Mouse (Mus musculus) forebrain, embryonic 12.5 days (tissue): ENCODE measurements at regions not wholly inside any gene's neighbourhood (a gene's known extent, or its start where the extent isn't known, plus 50 kb on each side); places are given as distances from the start of the nearest gene placed in this dataset.

ENCODE experiments used
- ATAC-seq: fragments of 200-750 bp; cut with Nextera tagmentation; 2 replicates; pipeline ENCODE4 v1.8.0; 2017; ENCODE audit warnings: moderate TSS enrichment; ENCODE audit not compliant: low FRiP score
- H3K27ac ChIP-seq: fragments of 300-500 bp; sonication (generic); 2 replicates; pipeline ENCODE4 v1.5.1; 2016; ENCODE audit warnings: mild to moderate bottlenecking
- H3K27me3 ChIP-seq: fragments of 300-500 bp; sonication (generic); 2 replicates; pipeline ENCODE4 v1.6.1; 2016; ENCODE audit warnings: mild to moderate bottlenecking
- H3K36me3 ChIP-seq: fragments of 300-500 bp; sonication (generic); replicated peaks from 2 replicates; pipeline ENCODE4 v1.6.1; 2016; ENCODE audit warnings: mild to moderate bottlenecking
- H3K4me1 ChIP-seq: fragments of 300-500 bp; sonication (generic); 2 replicates; pipeline ENCODE4 v1.6.1; 2016
- H3K4me2 ChIP-seq: fragments of 300-500 bp; sonication (generic); 2 replicates; pipeline ENCODE4 v1.6.1; 2016; ENCODE audit warnings: mild to moderate bottlenecking, moderate library complexity
- H3K4me3 ChIP-seq: fragments of 300-500 bp; sonication (generic); replicated peaks from 2 replicates; pipeline ENCODE4 v1.5.1; 2016; ENCODE audit warnings: mild to moderate bottlenecking
- H3K9ac ChIP-seq: fragments of 300-500 bp; sonication (generic); 2 replicates; pipeline ENCODE4 v1.6.1; 2016; ENCODE audit warnings: mild to moderate bottlenecking
- H3K9me3 ChIP-seq: fragments of 300-500 bp; sonication (generic); 2 replicates; pipeline ENCODE4 v1.6.1; 2016
- WGBS: fragments of 180-500 bp; shearing (Covaris S2); methylation state at CpG from one replicate; pipeline ENCODE4 v1.1.7; 2016; 5-methylcytosine and 5-hydroxymethylcytosine counted together

DNA sequence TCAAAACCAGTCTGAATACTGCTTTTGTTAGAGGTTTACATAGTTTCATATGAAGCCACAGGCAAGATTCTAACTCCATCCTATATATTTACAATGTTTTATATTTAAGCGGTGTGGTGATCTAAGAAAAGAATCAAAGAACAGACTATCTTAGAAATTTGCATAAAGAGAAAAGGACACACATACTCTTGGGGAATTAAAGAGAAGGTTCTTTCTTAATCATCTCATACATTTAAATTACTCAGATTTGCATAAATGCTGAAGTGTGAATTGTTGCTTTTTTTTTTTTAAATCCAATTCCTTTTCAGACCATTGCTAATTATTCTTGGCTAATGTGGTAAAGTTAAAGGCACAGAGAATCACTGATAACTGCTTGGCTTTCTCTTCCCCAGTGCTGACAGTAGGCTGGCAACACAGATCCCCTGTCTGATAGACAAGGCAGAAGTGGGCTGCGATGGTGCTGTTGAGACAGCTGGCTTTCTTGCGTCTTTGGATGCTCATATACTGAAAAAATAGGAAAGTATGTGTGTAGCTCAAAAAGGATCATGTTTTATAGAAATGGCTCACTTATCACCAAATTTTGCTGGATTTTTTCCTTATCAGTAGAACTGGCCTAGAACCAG lies 216.1 kb downstream of the Otol1 start:
- H3K36me3 ChIP-seq = no peaks in the 10 kb centered on the region
- WGBS = 54% methylated on average over 3 of the region's 3 CpGs
- H3K27ac ChIP-seq = no peak overlapping the region
- no peaks in the 10 kb centered on the region for H3K27me3 ChIP-seq
- H3K4me2 ChIP-seq = no peak overlapping the region
- ATAC-seq = peak; percentile 61
- no peaks in the 10 kb centered on the region for H3K9me3 ChIP-seq
- H3K4me1 ChIP-seq = peaks cover 2% of the 10 kb centered on the region; the same call in 1 of the 2 replicates
- H3K9ac ChIP-seq = no peak overlapping the region
- no peak overlapping the region for H3K4me3 ChIP-seq

DNA sequence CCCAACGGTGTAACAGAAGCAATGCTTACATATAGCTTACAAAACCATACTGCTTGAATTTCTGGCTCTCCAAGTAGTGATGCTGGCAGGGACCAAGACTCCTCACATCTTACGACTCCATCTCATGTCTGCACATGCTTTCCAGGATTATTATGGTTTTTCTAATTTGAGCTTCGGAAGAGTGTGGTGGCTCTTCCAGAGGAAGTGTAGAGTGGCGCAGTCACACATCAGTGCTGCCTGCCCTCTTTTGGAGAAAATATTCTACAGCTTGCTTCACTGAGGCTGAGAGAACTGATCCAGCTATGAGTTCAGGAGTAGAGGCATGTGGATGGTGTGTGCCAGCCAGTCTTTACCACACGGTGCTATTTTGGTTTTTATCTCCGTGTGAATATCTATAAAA lies 217.4 kb downstream of the Otol1 start:
- Histone ChIP-seq H3K9me3 (no peaks in the 10 kb centered on the region), H3K36me3 (no peaks in the 10 kb centered on the region), H3K4me2 (no peak overlapping the region), H3K4me1 (peaks cover 2% of the 10 kb centered on the region; the same call in 1 of the 2 replicates), H3K9ac (no peak overlapping the region), H3K27me3 (no peaks in the 10 kb centered on the region), H3K4me3 (no peak overlapping the region), H3K27ac (no peak overlapping the region)
- no peak for ATAC-seq
- 96% methylated on average over 6 of the region's 6 CpGs for WGBS

DNA sequence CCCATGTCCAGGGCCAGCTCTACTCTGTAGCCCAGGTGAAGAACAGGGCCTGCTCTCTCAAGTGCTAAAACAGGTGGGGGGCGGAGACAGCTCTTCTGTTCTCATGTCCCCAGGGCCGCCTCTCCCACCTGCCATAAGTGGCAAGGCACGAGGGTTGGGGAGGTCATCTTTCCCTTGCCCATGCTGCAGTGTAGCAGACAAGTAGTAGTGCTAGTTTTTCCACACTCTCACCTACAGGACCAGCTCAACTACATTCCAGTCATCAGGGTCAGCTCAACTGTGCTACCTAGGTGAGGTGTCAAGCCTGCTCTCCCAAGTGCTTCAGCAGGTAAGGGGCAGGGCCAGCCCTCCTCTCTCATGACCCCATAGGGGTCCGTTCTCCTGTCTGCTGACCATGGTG lies 219.8 kb downstream of the Otol1 start:
- no peaks in the 10 kb centered on the region for H3K9me3 ChIP-seq
- no peak overlapping the region for H3K4me3 ChIP-seq
- no peak for ATAC-seq
- no peak overlapping the region for H3K9ac ChIP-seq
- WGBS = 92% methylated on average over 4 of the region's 4 CpGs
- H3K36me3 ChIP-seq = no peaks in the 10 kb centered on the region
- peaks cover 2% of the 10 kb centered on the region; the same call in 1 of the 2 replicates for H3K4me1 ChIP-seq
- H3K27ac ChIP-seq = no peak overlapping the region
- H3K4me2 ChIP-seq = no peak overlapping the region
- no peaks in the 10 kb centered on the region for H3K27me3 ChIP-seq

DNA sequence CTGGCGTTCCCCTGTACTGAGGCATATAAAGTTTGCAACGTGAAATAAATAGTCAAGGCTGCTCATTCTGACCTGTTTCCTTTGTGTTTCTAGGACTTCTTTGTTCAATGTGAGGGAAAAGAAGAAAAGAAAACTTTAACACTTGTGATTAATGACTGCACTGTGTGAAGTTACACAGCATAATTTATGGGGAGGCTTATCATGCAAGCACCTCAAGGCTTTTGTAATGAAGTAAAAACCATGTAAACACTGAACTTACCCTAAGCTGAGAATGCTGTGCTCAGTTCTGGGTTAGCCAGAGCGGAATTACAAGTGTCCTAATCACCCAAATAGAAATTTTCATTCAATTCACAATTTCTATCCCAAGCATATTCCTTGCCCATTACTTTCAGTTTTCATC lies 241.2 kb downstream of the Otol1 start:
- H3K27me3 ChIP-seq = no peaks in the 10 kb centered on the region
- no peak overlapping the region for H3K4me2 ChIP-seq
- H3K27ac ChIP-seq = no peak overlapping the region
- H3K9ac ChIP-seq = no peak overlapping the region
- no peaks in the 10 kb centered on the region for H3K36me3 ChIP-seq
- no peaks in the 10 kb centered on the region for H3K9me3 ChIP-seq
- 19% methylated on average over 3 of the region's 3 CpGs for WGBS
- no peak overlapping the region for H3K4me3 ChIP-seq
- no peaks in the 10 kb centered on the region for H3K4me1 ChIP-seq
- ATAC-seq = no peak

DNA sequence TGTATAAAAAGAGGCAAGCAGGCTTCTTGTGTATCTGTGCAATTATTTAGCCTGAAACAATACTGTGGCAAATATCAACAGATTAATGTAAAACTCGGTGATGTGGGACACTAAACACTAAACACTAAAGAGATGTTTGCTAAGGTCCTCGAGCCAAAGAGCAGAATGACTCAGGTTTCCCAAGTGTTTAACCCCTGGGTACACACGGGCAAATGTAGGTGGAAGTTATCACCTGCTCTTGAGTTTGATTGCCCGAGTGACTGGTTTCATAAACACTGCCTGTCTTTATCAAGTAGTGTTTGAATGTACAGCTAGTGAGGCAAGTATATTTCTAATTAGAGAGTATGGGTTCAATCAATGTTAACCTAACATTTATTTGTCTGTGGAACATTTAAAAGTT lies 242.5 kb downstream of the Otol1 start:
- Histone ChIP-seq H3K36me3 (no peaks in the 10 kb centered on the region), H3K9me3 (no peaks in the 10 kb centered on the region), H3K4me3 (no peak overlapping the region), H3K4me2 (no peak overlapping the region), H3K27me3 (no peaks in the 10 kb centered on the region), H3K27ac (no peak overlapping the region), H3K9ac (no peak overlapping the region), H3K4me1 (no peaks in the 10 kb centered on the region)
- ATAC-seq = no peak
- WGBS = 78% methylated on average over 4 of the region's 4 CpGs

DNA sequence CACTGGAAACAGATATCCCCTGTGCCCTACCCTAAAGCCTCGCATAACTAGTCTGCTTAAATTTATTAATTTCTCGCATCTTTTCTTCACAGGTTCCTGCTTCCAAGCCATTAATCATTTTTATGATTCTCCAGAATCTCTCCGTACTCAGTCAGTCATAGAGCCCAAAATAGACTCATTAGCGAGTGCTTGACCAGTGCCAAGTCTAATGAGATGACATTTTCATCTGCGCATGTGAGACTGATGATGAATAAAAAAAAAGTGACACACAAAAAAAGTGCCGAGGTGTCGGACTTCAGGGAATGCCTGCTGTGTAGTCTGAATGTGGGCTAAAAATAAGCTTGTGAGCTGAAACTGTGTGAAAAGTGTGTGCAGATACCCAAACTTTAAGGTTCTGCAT lies 243.3 kb downstream of the Otol1 start:
- no peaks in the 10 kb centered on the region for H3K27me3 ChIP-seq
- H3K4me1 ChIP-seq = no peaks in the 10 kb centered on the region
- no peak overlapping the region for H3K27ac ChIP-seq
- WGBS = 78% methylated on average over 7 of the region's 7 CpGs
- no peak overlapping the region for H3K4me3 ChIP-seq
- no peaks in the 10 kb centered on the region for H3K36me3 ChIP-seq
- no peaks in the 10 kb centered on the region for H3K9me3 ChIP-seq
- H3K4me2 ChIP-seq = no peak overlapping the region
- ATAC-seq = no peak
- H3K9ac ChIP-seq = no peak overlapping the region

DNA sequence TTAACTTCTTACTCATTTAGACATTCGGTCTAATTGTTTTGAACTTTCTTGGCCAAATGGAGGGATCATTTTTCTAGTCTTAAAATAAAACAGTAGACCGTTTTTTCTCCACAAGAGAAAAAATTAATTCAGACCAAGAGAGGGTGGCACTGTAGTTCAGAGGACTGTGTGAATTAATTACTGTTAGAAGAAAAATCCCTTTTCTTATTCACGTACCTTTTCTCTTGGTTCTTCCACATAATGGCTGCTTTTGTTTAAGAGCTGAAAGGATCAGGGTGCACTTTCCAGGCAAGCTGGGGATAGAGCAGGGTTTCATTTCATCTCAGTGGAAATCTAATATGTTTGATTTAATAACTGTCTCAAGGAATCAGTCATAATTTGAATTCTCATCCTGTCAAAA lies 255.9 kb downstream of the Otol1 start:
- Histone ChIP-seq H3K27me3 (no peaks in the 10 kb centered on the region), H3K4me1 (peaks cover 9% of the 10 kb centered on the region; the same call in 1 of the 2 replicates), H3K9me3 (no peaks in the 10 kb centered on the region), H3K36me3 (no peaks in the 10 kb centered on the region), H3K4me2 (no peak overlapping the region), H3K4me3 (no peak overlapping the region), H3K9ac (no peak overlapping the region), H3K27ac (no peak overlapping the region)
- WGBS = 13% methylated on average over 3 of the region's 3 CpGs
- peak; percentile 66 for ATAC-seq

DNA sequence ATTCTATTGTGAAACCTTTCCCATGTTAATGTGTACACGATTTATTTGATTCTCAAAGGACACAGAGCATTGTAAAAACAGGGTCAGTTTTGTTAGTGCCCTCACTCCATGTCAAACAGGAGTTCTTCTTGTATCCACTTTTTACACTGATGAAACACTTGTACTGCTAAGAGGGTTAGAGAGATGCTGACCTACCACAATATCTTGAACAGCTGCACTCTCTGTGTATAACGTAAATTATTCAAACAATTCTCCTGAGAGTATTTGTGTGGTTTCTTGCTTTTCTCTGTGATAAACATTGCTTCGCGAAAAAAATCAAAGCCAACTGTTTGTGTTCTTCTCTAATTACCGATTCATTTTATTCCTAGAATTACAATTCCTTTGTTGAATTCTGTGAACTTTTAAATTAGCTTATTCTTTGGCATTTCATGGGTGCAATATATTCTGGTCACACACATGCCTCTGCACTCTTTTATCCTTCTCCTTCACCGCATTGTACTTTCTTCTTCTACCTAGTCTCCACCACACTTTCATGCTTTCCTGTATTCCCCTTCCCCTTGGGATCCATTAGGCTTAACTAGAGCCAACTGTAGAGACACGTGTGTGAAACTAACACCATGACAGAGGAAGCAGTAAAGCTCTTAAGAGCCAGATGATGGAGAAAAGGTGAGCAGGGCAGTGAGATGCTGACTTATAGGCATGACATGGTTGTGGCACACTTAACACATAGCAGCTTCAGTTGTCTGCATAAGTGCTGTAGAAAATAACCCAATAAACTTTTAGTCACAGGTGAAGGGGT lies 281.4 kb downstream of the Otol1 start:
- Histone ChIP-seq H3K9ac (no peak overlapping the region), H3K36me3 (no peaks in the 10 kb centered on the region), H3K9me3 (no peaks in the 10 kb centered on the region), H3K4me2 (no peak overlapping the region), H3K27ac (no peak overlapping the region), H3K4me1 (0 out of 2 replicates have a peak, but pooled peaks cover 2% of the 10 kb centered on the region), H3K27me3 (no peaks in the 10 kb centered on the region), H3K4me3 (no peak overlapping the region)
- WGBS = 52% methylated on average over 7 of the region's 7 CpGs
- ATAC-seq = no peak

DNA sequence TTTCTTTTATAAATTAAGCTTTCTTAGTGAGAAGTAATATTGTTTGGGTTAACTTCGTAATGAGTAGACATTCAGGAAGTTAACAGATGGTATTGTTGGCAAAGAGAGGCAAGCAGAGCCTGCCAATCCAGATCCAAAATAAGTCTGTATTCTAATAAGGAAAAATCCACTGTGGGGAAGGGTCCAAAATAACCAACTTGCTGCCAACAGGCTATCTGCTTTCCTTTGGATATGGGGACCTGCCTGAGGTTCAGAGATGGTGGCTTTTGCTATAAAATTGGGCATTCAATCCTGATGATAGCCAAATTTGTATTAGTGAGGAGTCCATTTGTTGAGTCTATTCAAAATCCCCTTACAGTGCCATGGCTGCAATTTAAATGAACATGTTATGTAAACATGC lies 300.1 kb downstream of the Otol1 start:
- Histone ChIP-seq H3K27ac (no peak overlapping the region), H3K9me3 (no peaks in the 10 kb centered on the region), H3K4me1 (no peaks in the 10 kb centered on the region), H3K36me3 (no peaks in the 10 kb centered on the region), H3K9ac (no peak overlapping the region), H3K4me2 (no peak overlapping the region), H3K4me3 (no peak overlapping the region), H3K27me3 (no peaks in the 10 kb centered on the region)
- no peak for ATAC-seq
- 95% methylated on average over 1 of the region's 1 CpGs for WGBS

DNA sequence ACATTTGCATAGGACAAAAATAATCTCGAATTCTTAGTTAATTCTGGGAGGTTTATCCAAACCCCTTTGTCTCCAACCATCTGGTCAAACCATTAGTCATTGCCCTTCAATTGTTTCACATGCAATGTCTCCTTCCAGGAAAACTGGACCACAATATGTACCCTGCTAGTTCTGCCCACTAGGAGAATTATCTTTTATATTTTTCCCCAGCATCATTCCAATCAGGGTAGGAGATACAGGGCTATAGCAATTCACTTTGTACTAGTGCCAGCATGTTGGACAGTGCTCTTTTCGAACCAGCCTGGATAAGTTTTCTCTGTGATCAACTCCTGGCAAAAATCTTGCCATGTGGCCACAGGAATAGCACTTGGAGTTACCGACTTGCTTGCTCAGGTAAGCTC lies 300.6 kb downstream of the Otol1 start:
- Histone ChIP-seq H3K4me1 (no peaks in the 10 kb centered on the region), H3K27ac (no peak overlapping the region), H3K4me3 (no peak overlapping the region), H3K9me3 (no peaks in the 10 kb centered on the region), H3K27me3 (no peaks in the 10 kb centered on the region), H3K9ac (no peak overlapping the region), H3K4me2 (no peak overlapping the region), H3K36me3 (no peaks in the 10 kb centered on the region)
- no peak for ATAC-seq
- 88% methylated on average over 3 of the region's 3 CpGs for WGBS

DNA sequence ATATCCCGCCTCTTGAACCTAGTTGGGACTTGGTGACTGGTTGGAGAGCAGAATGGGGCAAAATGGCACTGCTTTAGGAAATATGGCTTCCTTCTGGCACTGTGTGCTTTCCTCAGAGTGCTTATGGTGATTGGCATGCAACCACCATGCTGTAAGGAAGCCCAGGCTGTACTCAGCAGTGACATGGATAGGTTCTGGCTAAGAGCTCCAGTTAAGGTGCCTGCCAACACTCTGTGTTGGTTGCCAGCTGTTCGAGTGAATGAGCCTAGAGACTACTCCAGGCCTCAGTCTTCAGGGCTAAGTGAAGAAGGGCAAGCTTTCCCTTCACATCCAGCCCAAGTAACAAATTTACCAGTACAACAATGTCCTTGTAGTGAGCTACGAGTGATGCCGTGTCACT lies 301.9 kb downstream of the Otol1 start:
- Histone ChIP-seq H3K9ac (no peak overlapping the region), H3K27ac (no peak overlapping the region), H3K27me3 (no peaks in the 10 kb centered on the region), H3K9me3 (no peaks in the 10 kb centered on the region), H3K4me2 (no peak overlapping the region), H3K4me1 (no peaks in the 10 kb centered on the region), H3K4me3 (no peak overlapping the region), H3K36me3 (no peaks in the 10 kb centered on the region)
- no peak for ATAC-seq
- WGBS = 88% methylated on average over 4 of the region's 4 CpGs

DNA sequence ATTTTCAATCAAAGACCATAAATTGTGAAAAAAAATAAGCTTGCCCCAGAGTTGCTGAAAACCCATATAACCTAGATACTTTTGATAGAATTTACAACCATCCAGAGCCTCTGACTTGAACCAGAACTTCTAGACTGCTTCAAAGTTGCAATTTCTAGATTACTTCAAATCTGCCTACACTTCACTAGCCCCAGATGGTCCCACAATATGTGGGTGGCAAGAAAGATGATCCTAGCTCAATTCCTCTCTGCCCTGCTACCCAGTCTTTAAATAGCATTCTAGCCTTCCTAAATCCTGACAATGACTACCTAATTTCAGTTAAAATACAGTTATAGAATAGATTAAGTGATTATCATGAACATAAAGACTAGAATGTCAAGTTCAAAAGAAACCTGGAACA lies 303.6 kb downstream of the Otol1 start:
- ATAC-seq = no peak
- no peaks in the 10 kb centered on the region for H3K27me3 ChIP-seq

DNA sequence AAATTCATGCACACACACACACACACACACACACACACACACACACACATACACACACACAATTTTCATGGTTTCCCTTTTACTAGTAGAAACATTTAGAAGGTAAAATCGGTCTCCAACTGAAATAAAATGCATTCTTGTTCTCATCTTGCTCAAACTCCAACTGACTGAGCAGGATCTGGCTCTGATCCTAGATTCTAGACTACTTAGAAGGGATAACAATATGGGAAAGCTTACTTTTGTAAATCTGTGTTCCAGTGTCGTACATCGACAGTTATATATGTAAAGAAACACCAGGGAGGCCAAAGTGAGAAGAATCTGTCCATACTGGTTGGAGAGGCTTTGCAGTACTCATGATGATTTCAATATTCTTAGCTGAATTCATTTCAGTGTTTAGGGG lies 304.6 kb downstream of the Otol1 start:
- Histone ChIP-seq H3K9me3 (no peaks in the 10 kb centered on the region), H3K4me3 (no peak overlapping the region), H3K9ac (no peak overlapping the region), H3K27ac (no peak overlapping the region), H3K4me1 (no peaks in the 10 kb centered on the region), H3K27me3 (no peaks in the 10 kb centered on the region), H3K36me3 (no peaks in the 10 kb centered on the region), H3K4me2 (no peak overlapping the region)
- ATAC-seq = no peak
- 87% methylated on average over 3 of the region's 3 CpGs for WGBS

More for the DNA sequence above, 303.6 kb downstream of the Otol1 start:
- Histone ChIP-seq H3K36me3 (no peaks in the 10 kb centered on the region), H3K27ac (no peak overlapping the region), H3K9ac (no peak overlapping the region), H3K4me3 (no peak overlapping the region), H3K4me1 (no peaks in the 10 kb centered on the region), H3K4me2 (no peak overlapping the region), H3K9me3 (no peaks in the 10 kb centered on the region)
